Mouse (Mus musculus) embryonic facial prominence, embryonic 11.5 days (tissue): ENCODE data around the gene Tfip11. TPM values are rescaled to one million over a fixed set of nuclear protein-coding genes. Genes with fewer than 3 reads are reported as not detected.
"Not testable (repeated sequence)": the region's sequence is repeated elsewhere in the genome, so short reads cannot be mapped to it uniquely, and the experiment has no call there.

Source experiments
- ATAC-seq: fragments of 200-750 bp; cut with Nextera tagmentation; replicated peaks from 2 replicates; pipeline ENCODE4 v1.8.0; 2017; ENCODE audit warnings: low read depth; ENCODE audit not compliant: insufficient number of reproducible peaks, low FRiP score, low TSS enrichment
- DNase-seq: peaks from one replicate; pipeline ENCODE4 v3.0.0-alpha.2; 2015; ENCODE audit warnings: low spot score
- H3K27ac ChIP-seq: fragments of 300-500 bp; sonication (generic); replicated peaks from 2 replicates; pipeline ENCODE4 v1.5.1; 2014; ENCODE audit warnings: mild to moderate bottlenecking, low read depth, low read length, control low read depth
- H3K27me3 ChIP-seq: fragments of 300-500 bp; sonication (generic); 2 replicates; pipeline ENCODE4 v1.6.1; 2014; ENCODE audit warnings: mild to moderate bottlenecking, low read length, moderate library complexity, mixed read lengths; ENCODE audit not compliant: control insufficient read depth, insufficient read depth
- H3K36me3 ChIP-seq: fragments of 300-500 bp; sonication (generic); replicated peaks from 2 replicates; pipeline ENCODE4 v1.6.1; 2014; ENCODE audit warnings: low read depth, mild to moderate bottlenecking, low read length, moderate library complexity, mixed read lengths; ENCODE audit not compliant: control insufficient read depth, insufficient read depth
- H3K4me1 ChIP-seq: fragments of 300-500 bp; sonication (generic); 2 replicates; pipeline ENCODE4 v1.6.1; 2014; ENCODE audit warnings: low read length, mixed read lengths; ENCODE audit not compliant: control insufficient read depth, insufficient read depth
- H3K4me2 ChIP-seq: fragments of 300-500 bp; sonication (generic); 2 replicates; pipeline ENCODE4 v1.6.1; 2014; ENCODE audit warnings: low read depth, mild to moderate bottlenecking, control low read depth, low read length, moderate library complexity
- H3K4me3 ChIP-seq: fragments of 300-500 bp; sonication (generic); 2 replicates; pipeline ENCODE4 v1.5.1; 2014; ENCODE audit warnings: low read depth, low read length, control low read depth
- H3K9ac ChIP-seq: fragments of 300-500 bp; sonication (generic); replicated peaks from 2 replicates; pipeline ENCODE4 v1.6.1; 2014; ENCODE audit warnings: mild to moderate bottlenecking, control low read depth, low read length
- H3K9me3 ChIP-seq: fragments of 300-500 bp; sonication (generic); replicated peaks from 2 replicates; pipeline ENCODE4 v1.6.1; 2016; ENCODE audit warnings: mild to moderate bottlenecking, low read length, inconsistent platforms, mixed read lengths; ENCODE audit not compliant: control insufficient read depth
- WGBS: fragments of 180-500 bp; shearing (Covaris S2); extraction: QIAGEN DNeasy Blood & Tissue Kit; methylation state at CpG from one replicate; pipeline ENCODE4 v1.1.7; 2014; 5-methylcytosine and 5-hydroxymethylcytosine counted together
- polyA plus RNA-seq: library from polyadenylated mRNA; unstranded; fragments of >200 nt; fragmentation: Nextera tagmentation; extraction: Ambion mirVana; gene quantifications from 2 replicates; pipeline ENCODE4 v1.2.1, GENCODE M21; 2014

Gene Tfip11
- polyA plus RNA-seq, 1 experiment from 2014 or later, result 19.3 TPM

DNA sequence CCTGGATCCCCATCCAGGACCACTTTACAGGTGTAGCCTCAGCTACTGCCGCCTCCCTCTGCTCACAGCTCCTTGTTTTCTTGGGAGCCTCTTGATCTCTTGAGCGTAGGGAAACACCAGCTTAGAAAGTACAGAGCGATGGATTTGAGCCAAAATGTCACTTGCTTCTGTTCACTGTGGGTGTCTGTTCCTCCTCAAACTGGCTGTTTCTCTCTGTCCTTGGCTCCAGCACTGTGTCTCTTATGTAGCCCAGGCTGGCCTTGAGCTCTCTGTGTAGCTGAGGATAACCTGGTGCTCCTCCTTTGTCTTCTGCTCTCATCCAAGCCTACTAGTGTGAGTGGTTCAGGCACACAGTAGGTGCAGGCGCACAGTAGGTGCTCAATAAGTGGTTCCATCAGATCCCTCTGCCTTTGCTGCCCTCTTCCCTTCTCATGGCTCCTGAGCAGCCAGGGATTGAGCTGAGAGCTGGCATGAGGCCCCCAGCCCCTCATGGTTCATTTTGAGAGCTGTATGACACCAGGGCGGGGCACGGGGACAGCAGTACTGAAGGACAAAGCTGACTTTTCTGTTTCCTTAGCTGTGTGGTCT, 25.3 kb upstream of the Tfip11 start:
- DNase-seq (no peak), ATAC-seq (no peak)
- WGBS, result 88% methylated on average over 6 of the region's 6 CpGs
- Histone ChIP-seq H3K4me1 (no peaks in the 10 kb centered on the region), H3K9ac (no peak overlapping the region), H3K36me3 (no peaks in the 10 kb centered on the region), H3K4me3 (no peak overlapping the region), H3K9me3 (no peaks in the 10 kb centered on the region), H3K4me2 (no peak overlapping the region), H3K27ac (no peak overlapping the region), H3K27me3 (no peaks in the 10 kb centered on the region)

DNA sequence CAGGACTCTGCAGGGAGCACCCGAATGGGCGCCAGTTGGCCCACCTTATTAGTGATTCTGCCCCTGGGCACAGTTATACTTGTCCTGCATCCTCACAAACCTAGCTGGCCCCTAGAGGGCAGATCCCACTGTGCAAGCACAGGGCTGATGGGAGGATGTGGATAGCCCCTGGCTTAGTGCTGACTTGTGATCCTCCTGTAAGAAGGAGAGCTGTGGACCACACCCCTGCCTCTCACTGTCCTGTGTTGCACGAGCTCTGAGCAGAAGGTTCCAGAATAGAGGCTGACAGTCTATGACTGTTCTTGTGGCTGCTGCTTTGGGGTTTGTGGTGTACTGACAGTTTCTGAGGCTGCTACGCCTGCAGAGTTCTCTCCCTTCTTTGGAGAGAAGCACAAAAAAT, 24.5 kb upstream of the Tfip11 start:
- Histone ChIP-seq H3K9ac (no peak overlapping the region), H3K9me3 (no peaks in the 10 kb centered on the region), H3K4me1 (no peaks in the 10 kb centered on the region), H3K4me2 (no peak overlapping the region), H3K27me3 (no peaks in the 10 kb centered on the region), H3K4me3 (no peak overlapping the region), H3K36me3 (no peaks in the 10 kb centered on the region), H3K27ac (no peak overlapping the region)
- DNase-seq (no peak), ATAC-seq (no peak)
- WGBS, result 74% methylated on average over 4 of the region's 4 CpGs

DNA sequence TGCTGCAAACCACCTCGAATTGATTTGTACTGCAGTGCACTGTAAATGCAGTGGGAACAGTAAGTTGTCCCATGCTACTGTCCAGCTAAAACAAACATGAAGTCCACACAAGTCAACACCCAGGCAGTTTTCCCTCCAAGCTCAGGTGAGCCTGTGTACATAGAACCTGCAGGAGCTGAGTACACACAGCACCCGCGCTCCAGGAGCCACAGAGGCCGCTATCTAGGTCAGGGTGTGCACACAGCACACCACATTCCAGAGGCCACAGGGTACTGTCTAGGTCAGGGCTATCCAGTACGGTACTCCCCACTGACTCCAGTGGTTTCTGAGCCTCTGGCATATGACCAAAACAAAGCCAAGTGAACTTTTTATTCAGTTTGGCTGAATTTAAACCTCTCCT, 23.8 kb upstream of the Tfip11 start:
- H3K9me3 ChIP-seq, result no peaks in the 10 kb centered on the region
- no peak overlapping the region for H3K27ac ChIP-seq
- no peaks in the 10 kb centered on the region for H3K4me1 ChIP-seq
- no peak overlapping the region for H3K9ac ChIP-seq
- no peak overlapping the region for H3K4me2 ChIP-seq
- ATAC-seq (no peak), DNase-seq (no peak)
- no peak overlapping the region for H3K4me3 ChIP-seq
- no peaks in the 10 kb centered on the region for H3K36me3 ChIP-seq
- H3K27me3 ChIP-seq, result no peaks in the 10 kb centered on the region
- WGBS, result 86% methylated on average over 5 of the region's 5 CpGs

DNA sequence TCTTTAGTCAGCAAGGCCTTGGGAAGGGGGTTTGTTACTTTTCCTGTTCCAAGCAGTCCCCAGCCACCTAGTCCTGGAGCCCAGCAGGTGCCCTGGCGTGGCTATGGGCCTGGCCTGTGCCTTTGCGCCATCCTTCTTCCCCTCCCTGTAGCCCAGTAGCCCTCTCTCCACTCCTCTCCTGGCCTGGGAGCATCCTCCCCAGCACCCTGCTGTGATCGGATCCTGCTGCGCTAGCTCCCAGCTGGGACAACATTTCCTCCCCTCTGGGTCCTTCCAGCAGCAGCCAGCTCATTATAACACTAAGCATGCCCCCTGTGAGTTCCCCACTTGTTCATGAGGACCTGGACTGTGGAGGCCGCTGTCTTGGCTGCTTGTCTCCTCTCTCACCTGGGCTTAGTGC, 20.3 kb upstream of the Tfip11 start:
- H3K4me3 ChIP-seq, result no peak overlapping the region
- H3K27ac ChIP-seq, result no peak overlapping the region
- no peak overlapping the region for H3K4me2 ChIP-seq
- no peak overlapping the region for H3K9ac ChIP-seq
- WGBS, result 69% methylated on average over 5 of the region's 5 CpGs
- no peaks in the 10 kb centered on the region for H3K4me1 ChIP-seq
- H3K36me3 ChIP-seq, result peaks cover 2% of the 10 kb centered on the region; the same call in 1 of the 2 replicates
- no peaks in the 10 kb centered on the region for H3K27me3 ChIP-seq
- no peaks in the 10 kb centered on the region for H3K9me3 ChIP-seq
- no peak for ATAC-seq
- DNase-seq, result no peak

DNA sequence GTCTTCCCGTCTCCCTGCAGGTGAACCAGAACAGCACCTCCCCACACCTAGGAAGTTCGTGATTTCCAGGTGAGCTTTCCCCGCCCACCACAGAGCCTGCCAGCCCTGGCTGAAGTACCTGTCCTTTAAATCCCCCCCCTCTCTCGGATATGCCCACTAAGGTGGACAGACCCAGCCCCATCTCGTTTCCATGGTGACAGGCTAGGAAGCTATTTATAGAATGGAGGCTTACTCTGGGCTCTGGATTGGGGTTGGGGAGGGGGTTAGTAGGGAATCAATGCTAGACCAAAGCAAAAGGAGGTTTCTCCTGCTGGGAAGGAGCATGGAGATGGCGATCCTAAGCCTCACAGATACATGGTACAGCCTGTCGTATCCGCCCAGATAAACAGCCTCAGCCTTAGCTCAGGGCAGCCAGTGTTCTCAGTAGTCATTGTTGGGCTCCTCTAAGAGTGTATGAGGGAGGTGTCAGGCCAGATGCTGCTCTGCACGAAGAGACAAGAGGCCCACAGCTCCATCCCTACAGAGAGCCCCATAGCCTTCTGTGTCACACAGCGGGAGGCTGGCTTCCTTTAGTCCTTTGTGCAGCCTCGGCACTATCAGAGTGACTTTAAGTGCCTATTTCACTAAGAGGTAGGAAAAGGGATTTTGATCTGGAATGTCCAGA, 12.8 kb upstream of the Tfip11 start:
- H3K27me3 ChIP-seq, result no peaks in the 10 kb centered on the region
- 76% methylated on average over 11 of the region's 11 CpGs for WGBS
- H3K36me3 ChIP-seq, result peaks cover 2% of the 10 kb centered on the region; the same call in 1 of the 2 replicates
- H3K27ac ChIP-seq, result no peak overlapping the region
- no peak overlapping the region for H3K4me2 ChIP-seq
- H3K4me1 ChIP-seq, result no peaks in the 10 kb centered on the region
- no peak overlapping the region for H3K4me3 ChIP-seq
- H3K9ac ChIP-seq, result no peak overlapping the region
- DNase-seq (no peak), ATAC-seq (no peak)
- H3K9me3 ChIP-seq, result no peaks in the 10 kb centered on the region

DNA sequence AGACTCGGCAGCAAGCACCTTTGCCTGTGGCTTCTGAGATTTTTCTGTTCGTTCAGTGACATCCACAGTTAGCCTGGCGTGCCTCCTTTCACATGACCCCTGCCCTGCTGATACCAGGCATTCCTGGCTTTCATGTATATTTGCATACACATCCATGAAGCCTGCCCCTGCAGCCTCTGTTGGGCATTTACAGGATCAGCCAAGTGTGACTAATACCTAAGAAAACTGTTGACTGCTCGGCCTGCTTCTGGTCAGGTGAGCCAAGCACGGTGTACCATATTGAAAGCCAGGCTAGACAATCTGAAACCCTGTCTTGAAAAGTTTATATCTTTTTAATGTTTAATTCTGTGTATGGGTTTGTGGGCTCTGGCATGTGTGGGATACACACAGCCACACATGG, 9.7 kb upstream of the Tfip11 start:
- ATAC-seq, result no peak
- H3K4me1 ChIP-seq, result no peaks in the 10 kb centered on the region
- H3K4me3 ChIP-seq, result no peak overlapping the region
- H3K36me3 ChIP-seq, result no peaks in the 10 kb centered on the region; the same call in 1 of the 2 replicates
- no peak for DNase-seq
- no peaks in the 10 kb centered on the region for H3K27me3 ChIP-seq
- no peaks in the 10 kb centered on the region for H3K9me3 ChIP-seq
- 73% methylated on average over 5 of the region's 5 CpGs for WGBS
- H3K9ac ChIP-seq, result no peak overlapping the region
- H3K27ac ChIP-seq, result no peak overlapping the region
- no peak overlapping the region for H3K4me2 ChIP-seq

DNA sequence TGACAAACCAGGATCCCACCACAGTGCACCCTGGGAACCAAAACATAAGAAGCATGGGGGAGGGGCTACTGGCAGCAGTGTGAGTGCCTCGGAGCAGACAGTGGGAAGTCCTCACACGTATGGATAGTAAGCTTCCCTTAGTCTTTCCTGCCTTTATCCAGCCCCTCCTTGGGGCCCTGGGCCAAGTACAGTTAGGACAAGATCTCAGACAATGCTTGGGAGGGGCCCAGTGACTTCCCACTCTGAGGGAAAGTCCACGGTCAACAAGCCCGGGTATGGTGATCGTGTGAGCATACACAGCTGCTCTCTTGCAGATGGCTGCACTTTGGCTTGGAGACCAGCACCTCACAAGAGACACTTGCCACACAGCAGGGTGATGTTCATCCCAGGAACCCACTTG, 8.8 kb upstream of the Tfip11 start:
- ATAC-seq, result no peak
- H3K9ac ChIP-seq, result no peak overlapping the region
- no peak overlapping the region for H3K27ac ChIP-seq
- no peak for DNase-seq
- no peaks in the 10 kb centered on the region for H3K4me1 ChIP-seq
- H3K4me3 ChIP-seq, result no peak overlapping the region
- H3K4me2 ChIP-seq, result no peak overlapping the region
- H3K27me3 ChIP-seq, result no peaks in the 10 kb centered on the region
- no peaks in the 10 kb centered on the region; the same call in 1 of the 2 replicates for H3K36me3 ChIP-seq
- H3K9me3 ChIP-seq, result no peaks in the 10 kb centered on the region
- 61% methylated on average over 5 of the region's 5 CpGs for WGBS

DNA sequence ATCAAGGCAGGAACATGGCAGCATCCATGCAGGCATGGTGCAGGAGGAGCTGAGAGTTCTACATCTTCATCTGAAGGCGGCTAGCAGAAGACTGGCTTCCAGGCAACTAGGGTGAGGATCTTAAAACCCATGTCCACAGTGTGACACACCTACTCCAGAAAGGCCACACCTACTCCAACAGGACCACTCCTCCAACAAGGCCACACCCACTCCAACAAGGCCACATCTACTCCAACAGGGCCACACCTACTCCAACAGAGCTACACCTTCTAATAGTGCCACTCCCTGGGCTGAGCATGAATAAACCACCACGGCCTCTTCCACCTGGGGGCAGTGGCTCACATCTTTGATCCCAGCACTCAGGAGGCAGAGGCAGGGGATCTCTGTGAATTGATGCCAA, 6.8 kb upstream of the Tfip11 start:
- H3K9ac ChIP-seq, result not testable (repeated sequence)

More for the DNA sequence above, 6.8 kb upstream of the Tfip11 start:
- not testable (repeated sequence) for H3K4me2 ChIP-seq, H3K4me1 ChIP-seq, H3K27me3 ChIP-seq, H3K9me3 ChIP-seq, DNase-seq, H3K27ac ChIP-seq, ATAC-seq, H3K4me3 ChIP-seq, H3K36me3 ChIP-seq
- 59% methylated on average over 2 of the region's 2 CpGs for WGBS
